Mouse (Mus musculus) olfactory bulb, adult 2 months (tissue): ENCODE data around the gene Ucp2. TPM values are rescaled to one million over a fixed set of nuclear protein-coding genes. Genes with fewer than 3 reads are reported as not detected.

ENCODE experiments used
- H3K27ac ChIP-seq: fragments of 200-500 bp; 2 replicates; pipeline ENCODE4 v1.5.1; 2012; ENCODE audit warnings: low read depth, low read length; ENCODE audit not compliant: insufficient read depth
- H3K4me1 ChIP-seq: fragments of 200-500 bp; 2 replicates; pipeline ENCODE4 v1.6.1; 2012; ENCODE audit warnings: low read length; ENCODE audit not compliant: control insufficient read depth, insufficient read depth
- H3K4me3 ChIP-seq: fragments of 200-500 bp; 2 replicates; pipeline ENCODE4 v1.5.1; 2012; ENCODE audit warnings: mild to moderate bottlenecking, low read depth, low read length, moderate library complexity; ENCODE audit not compliant: insufficient read depth
- CTCF ChIP-seq: fragments of 200-500 bp; IDR thresholded peaks from 2 replicates; pipeline ENCODE4 v1.5.1; 2012; ENCODE audit warnings: low read depth, mild to moderate bottlenecking, low read length, moderate library complexity; ENCODE audit not compliant: insufficient read depth
- POLR2A ChIP-seq: fragments of 200-500 bp; IDR thresholded peaks from 2 replicates; pipeline ENCODE4 v1.6.1; 2012; ENCODE audit warnings: mild to moderate bottlenecking, low read depth, low read length, moderate library complexity; ENCODE audit not compliant: insufficient read depth
- WGBS: fragments of 180-500 bp; shearing (Covaris S2); methylation state at CpG from one replicate; pipeline ENCODE4 v1.1.7; 2018; 5-methylcytosine and 5-hydroxymethylcytosine counted together
- polyA plus RNA-seq: library from polyadenylated mRNA; stranded (reverse); fragments of >200 nt; gene quantifications from 2 replicates; pipeline ENCODE4 v1.2.4, GENCODE M21; 2012; ENCODE audit warnings: low replicate concordance; ENCODE audit not compliant: missing spikeins, insufficient read depth, insufficient read length

The Ucp2 gene
- polyA plus RNA-seq, 1 experiment, result 487 TPM

DNA sequence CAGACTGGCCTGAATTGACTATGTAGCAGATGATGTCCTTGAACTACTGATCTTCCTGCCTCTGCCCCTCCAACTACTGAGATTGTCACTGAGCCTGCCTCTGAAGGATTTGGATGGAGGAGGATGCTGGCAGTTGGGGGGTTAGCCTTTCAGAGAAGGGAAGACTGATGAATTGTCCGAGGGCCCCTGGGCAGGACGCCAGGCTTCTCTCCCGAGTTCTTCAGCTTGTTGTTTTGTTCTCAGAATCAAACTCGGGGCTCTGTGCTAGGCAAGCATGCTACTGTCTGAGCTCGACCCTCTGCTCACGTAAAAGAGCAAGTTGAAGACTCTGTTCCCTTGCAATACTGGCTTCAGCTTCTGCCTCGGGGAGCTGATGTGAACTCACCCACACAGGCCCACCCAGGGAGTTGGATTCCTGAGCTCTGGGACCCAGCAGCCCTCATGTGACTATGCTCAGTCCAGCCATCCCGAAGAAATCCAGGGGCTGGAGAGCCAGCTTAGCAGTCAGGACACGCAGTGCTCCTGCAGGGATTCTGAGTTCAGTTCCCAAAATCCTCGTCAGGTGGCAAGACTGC is 4.6 kb upstream of the Ucp2 start:
- TF ChIP-seq POLR2A (no peak), CTCF (no peak)
- Histone ChIP-seq H3K27ac (peak overlapping the region; percentile 54; the same call in 1 of the 2 replicates), H3K4me3 (no peak overlapping the region), H3K4me1 (peaks cover 16% of the 10 kb centered on the region)
- 38% methylated on average over 10 of the region's 10 CpGs for WGBS

DNA sequence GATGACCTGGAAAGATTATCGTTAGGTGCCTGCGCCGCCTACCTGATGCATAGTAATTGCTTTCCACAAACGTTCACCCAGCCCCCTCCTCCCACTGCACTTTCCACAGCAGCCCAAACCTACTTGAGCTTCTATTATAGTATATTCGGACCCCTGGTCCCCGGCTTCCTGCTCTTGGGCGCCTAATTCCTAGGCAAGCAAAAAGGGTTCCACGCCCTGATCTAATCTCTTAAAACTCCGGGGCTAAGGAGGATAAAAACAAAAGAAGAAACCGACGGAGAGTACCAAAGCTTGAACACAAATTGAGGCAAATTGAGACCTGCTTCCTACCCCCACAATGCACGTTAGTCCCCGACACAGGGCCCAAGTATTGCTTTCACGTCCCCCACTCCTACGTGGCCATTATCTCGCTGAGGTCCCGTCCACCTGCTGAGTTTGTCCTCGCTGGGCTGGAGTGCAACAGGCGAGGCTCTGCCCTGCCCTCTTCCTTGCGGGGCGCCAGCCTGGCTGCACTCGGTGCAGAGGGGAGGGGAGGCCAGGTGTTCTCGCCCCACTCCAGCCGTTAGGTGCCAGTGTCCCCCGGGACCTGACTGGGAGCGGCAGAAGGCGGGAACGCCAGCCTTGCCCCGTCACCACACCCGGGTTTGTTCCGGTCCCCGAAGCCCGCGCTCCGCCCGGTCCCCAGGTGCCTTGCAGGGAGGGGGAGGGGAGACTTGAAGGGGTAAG is 583 bp upstream of the Ucp2 start:
- no peak overlapping the region for H3K27ac ChIP-seq
- peaks cover 26% of the 10 kb centered on the region for H3K4me1 ChIP-seq
- no peak for TF ChIP-seq CTCF
- no peak for TF ChIP-seq POLR2A
- peak overlapping the region; percentile 36 for H3K4me3 ChIP-seq
- 12% methylated on average over 36 of the region's 36 CpGs for WGBS

DNA sequence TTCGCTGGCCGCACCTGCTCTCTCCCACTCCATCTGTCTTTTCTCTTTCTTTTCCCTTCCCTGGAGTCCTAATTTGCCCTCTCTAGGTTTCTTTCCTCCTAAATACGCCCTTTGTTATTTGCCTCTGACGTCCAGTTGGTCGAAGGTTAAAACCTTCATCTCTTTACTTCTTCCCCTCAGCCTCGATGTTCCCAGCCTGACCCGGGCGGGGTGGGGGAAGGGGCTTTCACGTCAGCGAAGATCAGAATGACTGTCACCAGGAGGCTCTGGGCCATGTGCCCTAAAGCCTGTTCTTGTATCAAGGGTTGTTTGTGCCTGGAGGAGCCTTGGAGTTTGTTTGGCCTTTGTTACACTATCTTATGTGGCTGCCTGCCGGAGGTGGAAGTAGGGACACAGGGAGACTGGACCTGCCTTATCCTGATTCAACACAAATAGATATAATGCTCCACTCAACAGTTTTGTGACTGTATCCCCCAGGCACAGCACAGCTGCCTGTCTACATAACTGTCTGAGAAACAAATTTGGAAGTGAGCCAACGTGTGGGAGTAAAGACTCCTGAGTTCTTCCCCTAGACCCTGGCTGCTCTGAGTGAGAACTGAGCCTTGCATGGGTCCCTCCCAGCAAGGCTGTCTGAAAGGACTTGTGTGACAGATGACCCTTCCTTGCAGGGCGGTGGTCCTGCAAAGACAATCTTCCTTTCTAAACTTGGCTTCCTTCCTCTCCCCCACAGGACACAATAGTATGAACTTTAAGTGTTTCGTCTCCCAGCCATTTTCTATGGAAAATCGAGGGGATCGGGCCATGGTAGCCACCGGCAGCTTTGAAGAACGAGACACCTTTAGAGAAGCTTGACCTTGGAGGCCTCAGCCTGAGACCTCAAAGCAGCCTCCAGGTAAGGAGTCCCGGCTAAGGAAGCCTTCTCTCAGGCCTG is 612 bp downstream of the Ucp2 start:
- Histone ChIP-seq H3K4me1 (peaks cover 23% of the 10 kb centered on the region), H3K4me3 (peak overlapping the region; percentile 36), H3K27ac (peak overlapping the region; percentile 4; the same call in 1 of the 2 replicates)
- 49% methylated on average over 19 of the region's 19 CpGs for WGBS
- TF ChIP-seq CTCF (no peak), POLR2A (no peak)

DNA sequence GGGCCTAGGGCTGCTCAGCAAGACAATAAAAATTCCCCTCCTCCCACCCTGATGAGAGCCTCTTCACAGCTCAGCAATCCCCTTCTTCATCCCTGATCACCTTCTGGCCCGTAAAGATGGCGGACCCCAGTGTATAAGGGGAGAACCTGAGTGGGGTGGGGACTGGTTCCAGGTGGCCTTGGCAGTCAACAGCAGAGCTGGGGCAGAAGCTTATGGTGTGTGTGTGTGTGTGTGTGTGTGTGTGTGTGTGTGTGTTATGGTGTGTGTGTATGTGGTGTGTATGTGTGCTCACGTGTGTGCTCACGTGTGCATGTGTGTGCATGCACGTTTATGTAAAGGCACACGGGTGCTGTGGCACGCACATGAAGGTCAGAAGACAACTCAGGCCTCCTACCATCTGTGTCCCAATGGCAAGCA is 1.3 kb downstream of the Ucp2 start:
- no peak overlapping the region for H3K27ac ChIP-seq
- TF ChIP-seq CTCF (no peak), POLR2A (no peak)
- peak overlapping the region; percentile 10 for H3K4me3 ChIP-seq
- peaks cover 21% of the 10 kb centered on the region for H3K4me1 ChIP-seq
- 90% methylated on average over 7 of the region's 7 CpGs for WGBS

DNA sequence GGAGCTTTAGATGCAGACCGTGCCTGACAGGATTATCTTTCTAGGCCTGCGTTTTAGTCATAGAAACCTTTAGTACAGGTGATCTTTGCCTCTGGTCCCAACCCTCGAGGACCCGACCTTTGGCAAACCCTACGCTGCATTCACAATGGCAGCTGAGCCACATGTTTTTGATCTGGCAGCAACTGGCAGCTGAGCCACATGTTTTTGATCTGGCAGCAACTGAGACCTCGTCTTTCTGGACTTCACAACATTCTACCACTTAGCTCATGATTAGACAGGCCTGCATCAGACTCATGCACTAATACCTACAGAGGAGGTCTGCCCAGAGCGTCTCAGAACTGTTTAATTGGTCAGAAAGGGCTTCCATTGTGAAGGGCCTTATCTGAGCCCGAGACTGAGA is 1.9 kb downstream of the Ucp2 start:
- Histone ChIP-seq H3K4me3 (peak overlapping the region; percentile 16; the same call in 1 of the 2 replicates), H3K4me1 (peaks cover 21% of the 10 kb centered on the region), H3K27ac (peak overlapping the region; percentile 41)
- WGBS, result 71% methylated on average over 8 of the region's 8 CpGs
- TF ChIP-seq CTCF (no peak), POLR2A (no peak)

DNA sequence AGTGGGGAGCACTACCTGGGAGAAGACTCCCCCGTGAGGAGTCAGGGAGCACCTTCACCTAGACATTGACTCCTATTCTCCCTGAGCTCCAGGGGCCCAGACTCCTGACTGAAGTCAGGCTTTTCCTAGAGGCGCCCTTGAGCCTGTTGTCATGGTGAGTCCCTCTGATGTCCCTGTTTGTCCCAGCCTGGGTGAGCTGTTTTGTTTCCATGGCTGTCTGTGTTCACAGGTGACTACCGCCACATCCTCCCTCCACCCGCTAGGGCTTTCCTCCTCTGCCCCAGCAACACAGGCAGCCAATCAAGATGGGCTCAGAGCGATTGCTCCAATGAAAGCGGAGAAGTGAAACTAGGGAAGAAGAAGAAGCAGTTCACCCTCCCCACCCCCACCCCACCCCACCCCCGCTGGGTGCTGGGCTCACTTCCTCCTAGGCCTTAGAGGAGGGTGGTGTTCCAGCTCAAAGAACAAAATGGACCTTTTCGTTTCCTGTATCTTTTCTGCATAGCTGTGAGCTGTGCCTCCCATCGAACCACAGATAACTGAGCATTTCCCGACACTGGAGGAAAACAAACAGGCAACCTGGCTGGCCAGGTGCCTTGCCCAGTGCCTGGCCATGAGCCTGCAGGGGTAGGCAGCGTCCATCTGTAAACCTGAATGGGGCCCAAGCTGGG is 2.6 kb downstream of the Ucp2 start:
- WGBS, result 61% methylated on average over 11 of the region's 11 CpGs
- TF ChIP-seq CTCF (no peak), POLR2A (no peak)
- Histone ChIP-seq H3K4me3 (peak overlapping the region; percentile 16), H3K27ac (peak overlapping the region; percentile 41), H3K4me1 (peaks cover 21% of the 10 kb centered on the region)

DNA sequence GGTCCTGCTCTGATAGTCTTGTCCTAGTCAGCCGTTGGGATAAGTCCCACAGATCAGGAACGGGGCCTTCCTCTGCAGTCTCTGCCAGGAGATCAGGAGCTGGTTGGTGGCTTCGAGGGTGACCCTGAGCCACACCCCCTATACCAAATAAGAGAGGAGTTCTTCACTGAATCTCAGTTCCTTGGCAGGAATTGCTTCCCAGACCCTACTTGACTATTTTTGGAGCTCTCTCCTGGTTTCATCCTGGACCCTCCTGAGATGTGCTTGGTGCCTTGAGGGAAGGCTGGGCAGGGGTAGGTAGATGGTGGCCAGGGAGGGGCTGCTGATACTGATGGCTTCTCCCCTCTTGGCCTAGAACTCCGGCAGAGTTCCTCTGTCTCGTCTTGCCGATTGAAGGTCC is 3.2 kb downstream of the Ucp2 start:
- Histone ChIP-seq H3K4me1 (peaks cover 21% of the 10 kb centered on the region), H3K4me3 (no peak overlapping the region), H3K27ac (0 out of 2 replicates have a peak overlapping the region, but pooled peaks have one; percentile 19)
- WGBS, result 83% methylated on average over 6 of the region's 6 CpGs
- no peak for TF ChIP-seq POLR2A
- TF ChIP-seq CTCF, result no peak

DNA sequence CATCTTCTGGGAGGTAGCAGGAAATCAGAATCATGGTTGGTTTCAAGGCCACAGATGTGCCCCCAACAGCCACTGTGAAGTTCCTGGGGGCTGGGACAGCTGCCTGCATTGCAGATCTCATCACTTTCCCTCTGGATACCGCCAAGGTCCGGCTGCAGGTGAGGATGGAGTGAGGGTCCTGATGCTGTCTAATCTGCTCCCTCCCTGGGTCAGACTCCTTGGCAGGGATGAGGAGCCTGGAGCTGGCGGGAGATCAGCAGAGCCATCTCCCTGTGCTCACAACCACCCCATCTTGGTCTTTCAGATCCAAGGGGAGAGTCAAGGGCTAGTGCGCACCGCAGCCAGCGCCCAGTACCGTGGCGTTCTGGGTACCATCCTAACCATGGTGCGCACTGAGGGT is 3.7 kb downstream of the Ucp2 start:
- no peak overlapping the region for H3K4me3 ChIP-seq
- TF ChIP-seq CTCF, result no peak
- no peak for TF ChIP-seq POLR2A
- WGBS, result over 99% methylated on average over 9 of the region's 9 CpGs
- peaks cover 21% of the 10 kb centered on the region for H3K4me1 ChIP-seq
- no peak overlapping the region for H3K27ac ChIP-seq

DNA sequence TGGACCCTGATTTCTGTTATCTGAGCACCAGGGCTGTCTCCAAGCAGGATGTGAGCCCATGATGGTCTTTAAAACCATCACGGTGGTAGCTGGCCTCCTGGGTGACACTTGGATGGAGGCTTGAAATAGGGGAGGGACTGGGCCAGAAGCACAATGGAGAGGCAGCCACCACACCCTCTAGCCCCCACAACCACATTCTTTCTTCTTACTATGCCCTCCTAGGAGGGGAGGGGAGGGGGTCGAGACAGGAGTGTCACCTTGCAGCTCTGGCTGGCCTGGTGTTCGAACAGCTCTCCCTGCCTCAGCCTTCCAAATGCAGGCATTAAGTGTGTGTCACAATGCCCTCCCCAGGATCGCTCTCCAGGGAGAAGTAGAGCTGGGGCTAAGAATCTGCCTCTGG is 4.3 kb downstream of the Ucp2 start:
- TF ChIP-seq CTCF, result no peak
- TF ChIP-seq POLR2A, result no peak
- WGBS, result 83% methylated on average over 4 of the region's 4 CpGs
- H3K4me1 ChIP-seq, result peaks cover 21% of the 10 kb centered on the region
- H3K27ac ChIP-seq, result no peak overlapping the region
- no peak overlapping the region for H3K4me3 ChIP-seq
